Mouse (Mus musculus) left cerebral cortex, adult 2 months (tissue): Measurements from ENCODE around the gene Dmrtc1c1. TPM values are rescaled to one million over a fixed set of nuclear protein-coding genes. Genes with fewer than 3 reads are reported as not detected.
"Not testable (repeated sequence)": the region's sequence is repeated elsewhere in the genome, so short reads cannot be mapped to it uniquely, and the experiment has no call there.

Experiments
- DNase-seq, 2 experiments: peaks; one replicate each; pipeline ENCODE4 v3.0.0; 2021 to 2022; ENCODE audit warnings: low spot score in 2 of 2, mixed read lengths in 1 of 2; ENCODE audit errors: extremely low spot score in 1 of 2
- H3K27ac ChIP-seq: fragments of 200-600 bp; 2 replicates; pipeline ENCODE4 v1.8.1; 2022
- H3K4me3 ChIP-seq: fragments of 200-600 bp; 2 replicates; pipeline ENCODE4 v1.8.1; 2022
- CTCF ChIP-seq: fragments of 200-600 bp; IDR thresholded peaks from 2 replicates; pipeline ENCODE4 v1.8.1; 2022; ENCODE audit warnings: antibody characterized with exemption, mild to moderate bottlenecking, moderate library complexity
- intact Hi-C: fragments of 180-260 bp; cut with DNase I; formaldehyde crosslinking; loops from one replicate; pipeline ENCODE4 v1.15.1; 2025
- long read RNA-seq, 2 experiments: library from polyadenylated mRNA; stranded (forward); transcript quantifications; one replicate each; pipeline ENCODE4 v2.0.0; 2021; ENCODE audit warnings: borderline mapping rate in 2 of 2
- total RNA-seq, 2 experiments: library from RNA; stranded (reverse); gene quantifications; 2 replicates each; pipeline ENCODE4 v1.2.3; 2021

The Dmrtc1c1 gene
- not detected for total RNA-seq
- long read RNA-seq, experiment 1: 0 reads
- long read RNA-seq, experiment 2: 0 reads

- DNase-seq, H3K27ac ChIP-seq, H3K4me3 ChIP-seq, intact Hi-C loops: not testable (repeated sequence)
Observed at GRCm38 (mm10) chrX:102802663-102803062, at the start of gene Dmrtc1c1. Gene Dmrtc1c1, plus strand, starts transcription at chrX:102802963.

GRCm38 (mm10) chrX:102765878-102766277 is 36.9 kb upstream of the Dmrtc1c1 start:
- TF ChIP-seq CTCF: no peak
- no peak for DNase-seq
- intact Hi-C loops: no loop called here
- H3K4me3 ChIP-seq: no peak overlapping the region
- H3K27ac ChIP-seq: no peak overlapping the region

- no peak for TF ChIP-seq CTCF
- intact Hi-C loops: no loop called here
- no peak overlapping the region for H3K4me3 ChIP-seq
- no peak for DNase-seq
- no peak overlapping the region for H3K27ac ChIP-seq
Observed at GRCm38 (mm10) chrX:102812311-102812710, 9.5 kb downstream of the Dmrtc1c1 start.

GRCm38 (mm10) chrX:102854516-102854915 is 51.8 kb downstream of the Dmrtc1c1 start, which contains the start of gene Dmrtc1c2:
Gene Dmrtc1c2, minus strand, starts transcription at chrX:102854616.
- H3K4me3 ChIP-seq: not testable (repeated sequence)

More at GRCm38 (mm10) chrX:102854516-102854915, 51.8 kb downstream of the Dmrtc1c1 start, which contains the start of gene Dmrtc1c2:
- H3K27ac ChIP-seq, intact Hi-C loops, DNase-seq: not testable (repeated sequence)

Other genes starting within 250 kb of the Dmrtc1c1 start
- gene Phka1, start 158.7 kb upstream of the Dmrtc1c1 start, total RNA-seq: 10 to 100 TPM; 18.2 to 19.1 TPM
- gene Gm3880, start 116.0 kb upstream of the Dmrtc1c1 start, total RNA-seq: not detected
- gene Gm9112, start 95.3 kb upstream of the Dmrtc1c1 start, total RNA-seq: not detected
- gene Dmrtc1b, start 95.1 kb upstream of the Dmrtc1c1 start, total RNA-seq: not detected
- not detected for gene Dmrtc1c2, start 51.7 kb downstream of the Dmrtc1c1 start, total RNA-seq
- not detected for gene 1700031F05Rik, start 65.0 kb downstream of the Dmrtc1c1 start, total RNA-seq
- gene Dmrtc1a, start 105.7 kb downstream of the Dmrtc1c1 start, total RNA-seq: 1 to 10 TPM; 5.4 to 6.2 TPM
- not detected for gene 1700011M02Rik, start 105.9 kb downstream of the Dmrtc1c1 start, total RNA-seq
- gene 1700018G05Rik, start 125.4 kb downstream of the Dmrtc1c1 start, total RNA-seq: not detected